Mouse (Mus musculus) liver, embryonic 16.5 days (tissue): Measurements from ENCODE around the gene Clcc1. TPM values are rescaled to one million over a fixed set of nuclear protein-coding genes. Genes with fewer than 3 reads are reported as not detected.

Source experiments
- ATAC-seq: fragments of 200-750 bp; cut with Nextera tagmentation; 2 replicates; pipeline ENCODE4 v1.8.0; 2017; ENCODE audit warnings: low read depth, mild to moderate bottlenecking, moderate number of reproducible peaks, moderate library complexity
- H3K27ac ChIP-seq: fragments of 300-500 bp; sonication (generic); 2 replicates; pipeline ENCODE4 v1.5.1; 2014; ENCODE audit warnings: mild to moderate bottlenecking, low read length
- H3K27me3 ChIP-seq: fragments of 300-500 bp; sonication (generic); 2 replicates; pipeline ENCODE4 v1.6.1; 2014; ENCODE audit warnings: low read depth, low read length, mixed read lengths; ENCODE audit not compliant: control insufficient read depth, insufficient read depth
- H3K36me3 ChIP-seq: fragments of 300-500 bp; sonication (generic); 2 replicates; pipeline ENCODE4 v1.6.1; 2014; ENCODE audit warnings: mild to moderate bottlenecking; ENCODE audit not compliant: control insufficient read depth, insufficient read depth
- H3K4me1 ChIP-seq: fragments of 300-500 bp; sonication (generic); 2 replicates; pipeline ENCODE4 v1.6.1; 2014; ENCODE audit warnings: low read depth, low read length, mixed read lengths; ENCODE audit not compliant: control insufficient read depth
- H3K4me2 ChIP-seq: fragments of 300-500 bp; sonication (generic); 2 replicates; pipeline ENCODE4 v1.6.1; 2014; ENCODE audit warnings: low read depth, low read length, mixed read lengths
- H3K4me3 ChIP-seq: fragments of 300-500 bp; sonication (generic); 2 replicates; pipeline ENCODE4 v1.5.1; 2014; ENCODE audit warnings: low read depth, mild to moderate bottlenecking, low read length
- H3K9ac ChIP-seq: fragments of 300-500 bp; sonication (generic); 2 replicates; pipeline ENCODE4 v1.6.1; 2014; ENCODE audit warnings: low read depth, low read length
- H3K9me3 ChIP-seq: fragments of 300-500 bp; sonication (generic); replicated peaks from 2 replicates; pipeline ENCODE4 v1.6.1; 2016; ENCODE audit warnings: low read length; ENCODE audit not compliant: control insufficient read depth
- WGBS: fragments of 180-500 bp; shearing (Covaris S2); extraction: QIAGEN DNeasy Blood & Tissue Kit; methylation state at CpG from one replicate; pipeline ENCODE4 v1.1.7; 2014; ENCODE audit not compliant: insufficient replicate concordance; 5-methylcytosine and 5-hydroxymethylcytosine counted together
- polyA plus RNA-seq: library from polyadenylated mRNA; unstranded; fragments of >200 nt; fragmentation: Nextera tagmentation; extraction: Ambion mirVana; gene quantifications from 2 replicates; pipeline ENCODE4 v1.2.1, GENCODE M21; 2015

Gene Clcc1
- polyA plus RNA-seq, 1 experiment from 2014 or later: 37.8 TPM

- ATAC-seq: no peak
- Histone ChIP-seq H3K9me3 (no peaks in the 10 kb centered on the region), H3K27me3 (no peaks in the 10 kb centered on the region), H3K36me3 (peaks cover 28% of the 10 kb centered on the region), H3K4me2 (no peak overlapping the region), H3K4me3 (no peak overlapping the region), H3K4me1 (no peaks in the 10 kb centered on the region), H3K27ac (no peak overlapping the region), H3K9ac (no peak overlapping the region)
- WGBS: 91% methylated on average over 8 of the region's 8 CpGs
These were observed 35.7 kb downstream of the Clcc1 start for GRCm38 (mm10) chr3:108689446-108689845.

DNA sequence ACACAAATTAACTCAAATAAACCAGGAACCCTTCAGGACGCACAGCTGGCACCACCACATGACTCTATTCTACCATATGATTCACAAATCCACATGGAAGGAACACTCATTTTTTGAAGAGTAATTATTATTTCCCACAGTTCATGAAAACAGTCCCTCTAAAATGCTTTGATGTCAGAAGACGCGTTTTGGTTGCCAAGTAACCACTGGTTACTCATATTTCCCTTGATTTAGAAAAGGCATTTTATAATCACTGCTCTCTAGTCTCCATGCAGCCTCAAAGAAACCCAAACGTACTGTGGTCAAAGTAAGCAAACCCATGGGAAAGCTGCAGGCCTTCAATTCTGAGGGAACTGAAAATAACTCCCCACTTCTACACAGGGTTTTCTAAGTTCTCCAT is 36.3 kb downstream of the Clcc1 start:
- Histone ChIP-seq H3K27ac (no peak overlapping the region), H3K27me3 (no peaks in the 10 kb centered on the region), H3K9ac (no peak overlapping the region), H3K4me2 (no peak overlapping the region), H3K36me3 (peaks cover 32% of the 10 kb centered on the region), H3K9me3 (no peaks in the 10 kb centered on the region), H3K4me3 (no peak overlapping the region), H3K4me1 (no peaks in the 10 kb centered on the region)
- ATAC-seq: no peak
- WGBS: 80% methylated on average over 4 of the region's 4 CpGs

GRCm38 (mm10) chr3:108694321-108694720 is 40.6 kb downstream of the Clcc1 start:
- Histone ChIP-seq H3K9me3 (no peaks in the 10 kb centered on the region), H3K36me3 (peaks cover 46% of the 10 kb centered on the region), H3K9ac (no peak overlapping the region), H3K4me2 (no peak overlapping the region), H3K27ac (no peak overlapping the region), H3K4me3 (no peak overlapping the region), H3K4me1 (no peaks in the 10 kb centered on the region), H3K27me3 (no peaks in the 10 kb centered on the region)
- WGBS: 87% methylated on average over 9 of the region's 9 CpGs
- ATAC-seq: no peak

- ATAC-seq: no peak
- Histone ChIP-seq H3K27me3 (no peaks in the 10 kb centered on the region), H3K4me3 (no peak overlapping the region), H3K9ac (no peak overlapping the region), H3K4me1 (no peaks in the 10 kb centered on the region), H3K4me2 (no peak overlapping the region), H3K36me3 (peaks cover 63% of the 10 kb centered on the region), H3K9me3 (no peaks in the 10 kb centered on the region), H3K27ac (no peak overlapping the region)
- 73% methylated on average over 8 of the region's 8 CpGs for WGBS
These were observed 44.9 kb downstream of the Clcc1 start for GRCm38 (mm10) chr3:108698662-108699061.

DNA sequence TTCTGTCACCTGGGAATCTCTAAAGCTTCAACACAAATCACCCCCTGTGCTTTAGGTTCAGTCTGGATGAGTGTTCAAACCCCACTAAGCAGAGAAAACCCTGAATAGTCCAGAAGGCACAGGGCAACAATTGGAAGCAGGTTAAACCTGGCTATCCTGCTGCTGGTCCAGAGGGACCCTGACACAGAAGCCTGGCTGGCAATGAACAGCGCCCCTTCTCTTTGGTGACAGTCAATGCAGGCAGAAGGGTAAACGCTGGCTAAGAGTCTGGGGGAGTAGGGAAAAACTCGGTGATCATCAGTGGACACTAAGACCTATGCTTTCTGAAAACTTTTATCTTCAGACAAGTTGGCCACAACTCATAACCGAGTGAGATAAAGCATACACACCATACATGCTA is 46.1 kb downstream of the Clcc1 start:
- WGBS: 76% methylated on average over 4 of the region's 4 CpGs
- Histone ChIP-seq H3K36me3 (peaks cover 56% of the 10 kb centered on the region), H3K27me3 (no peaks in the 10 kb centered on the region), H3K4me3 (no peak overlapping the region), H3K27ac (no peak overlapping the region), H3K9me3 (no peaks in the 10 kb centered on the region), H3K9ac (no peak overlapping the region), H3K4me1 (no peaks in the 10 kb centered on the region), H3K4me2 (no peak overlapping the region)
- no peak for ATAC-seq

GRCm38 (mm10) chr3:108701256-108701655 is 47.5 kb downstream of the Clcc1 start:
- WGBS: 69% methylated on average over 1 of the region's 1 CpGs
- Histone ChIP-seq H3K4me3 (no peak overlapping the region), H3K27ac (no peak overlapping the region), H3K4me1 (no peaks in the 10 kb centered on the region), H3K36me3 (peaks cover 45% of the 10 kb centered on the region), H3K27me3 (no peaks in the 10 kb centered on the region), H3K4me2 (no peak overlapping the region), H3K9me3 (no peaks in the 10 kb centered on the region), H3K9ac (no peak overlapping the region)
- no peak for ATAC-seq

GRCm38 (mm10) chr3:108702789-108703188 is 49.1 kb downstream of the Clcc1 start:
- Histone ChIP-seq H3K27me3 (no peaks in the 10 kb centered on the region), H3K4me1 (no peaks in the 10 kb centered on the region), H3K9ac (no peak overlapping the region), H3K36me3 (peaks cover 31% of the 10 kb centered on the region), H3K4me3 (no peak overlapping the region), H3K4me2 (no peak overlapping the region), H3K27ac (no peak overlapping the region), H3K9me3 (no peaks in the 10 kb centered on the region)
- 96% methylated on average over 8 of the region's 8 CpGs for WGBS
- ATAC-seq: no peak

DNA sequence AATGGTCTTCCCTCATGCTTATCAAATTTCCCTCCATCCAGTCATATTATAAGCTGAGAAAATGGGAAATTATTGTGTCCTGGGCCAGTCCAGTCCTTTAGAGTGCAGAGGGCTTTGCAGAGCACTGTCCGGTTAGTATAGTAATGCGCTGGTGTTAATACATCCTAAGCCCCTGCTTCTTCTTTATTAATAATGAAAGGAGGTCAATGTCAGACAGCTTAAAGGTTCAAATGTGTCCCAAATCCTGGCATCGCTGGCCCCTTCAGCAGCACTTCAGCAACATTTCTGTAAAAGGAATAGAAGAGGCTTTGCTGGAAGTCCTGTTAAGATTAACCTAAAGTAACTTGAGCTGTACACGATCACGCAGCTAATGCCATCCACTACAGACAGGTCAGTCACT is 57.6 kb downstream of the Clcc1 start:
- no peak for ATAC-seq
- H3K4me3 ChIP-seq: no peak overlapping the region
- H3K27ac ChIP-seq: no peak overlapping the region
- no peaks in the 10 kb centered on the region for H3K9me3 ChIP-seq
- H3K36me3 ChIP-seq: no peaks in the 10 kb centered on the region; the same call in 1 of the 2 replicates
- H3K9ac ChIP-seq: no peak overlapping the region
- no peak overlapping the region for H3K4me2 ChIP-seq
- whole genome bisulfite sequencing: 92% methylated on average over 5 of the region's 5 CpGs
- H3K27me3 ChIP-seq: no peaks in the 10 kb centered on the region
- H3K4me1 ChIP-seq: peaks cover 17% of the 10 kb centered on the region

GRCm38 (mm10) chr3:108713065-108713675 is 59.5 kb downstream of the Clcc1 start:
- 35% methylated on average over 3 of the region's 3 CpGs for WGBS
- H3K4me2 ChIP-seq: no peak overlapping the region
- H3K9ac ChIP-seq: no peak overlapping the region
- H3K4me1 ChIP-seq: peaks cover 22% of the 10 kb centered on the region
- H3K36me3 ChIP-seq: no peaks in the 10 kb centered on the region; the same call in 1 of the 2 replicates
- no peaks in the 10 kb centered on the region for H3K27me3 ChIP-seq
- H3K27ac ChIP-seq: no peak overlapping the region
- H3K4me3 ChIP-seq: no peak overlapping the region
- no peaks in the 10 kb centered on the region for H3K9me3 ChIP-seq
- no peak for ATAC-seq
